Mouse (Mus musculus): ENCODE measurements at regions not wholly inside any gene's neighbourhood (a gene's known extent, or its start where the extent isn't known, plus 50 kb on each side); places are given as distances from the start of the nearest gene placed in this dataset.

GRCm38 (mm10) chr9:41365251-41365650, 203.8 kb upstream of the Ubash3b start:
- DNase-seq, result no peak

GRCm38 (mm10) chr9:41364442-41365250, 203.1 kb upstream of the Ubash3b start:
- DNase-seq, result no peak

DNA sequence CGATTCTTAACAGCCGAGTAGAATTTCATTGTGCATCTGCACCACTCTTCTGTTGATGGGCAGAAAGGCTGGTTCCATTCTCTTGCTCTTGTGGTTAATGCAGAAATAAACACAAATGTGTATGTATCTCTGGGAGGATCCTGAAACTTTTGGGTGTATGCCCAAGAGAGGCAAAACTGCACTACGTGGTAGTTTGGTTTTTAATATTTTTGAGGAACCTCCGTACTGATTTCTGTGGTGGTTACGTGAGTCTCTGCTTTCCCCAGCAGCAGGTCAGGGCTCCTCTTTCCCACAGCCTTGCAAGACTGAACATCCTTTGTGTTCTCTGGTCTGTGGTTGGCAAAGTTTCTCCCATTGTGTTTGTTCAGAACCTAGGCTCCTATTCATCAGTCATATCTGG, 198.9 kb upstream of the Ubash3b start:
- no peak for DNase-seq

GRCm38 (mm10) chr9:41359286-41359685, 197.8 kb upstream of the Ubash3b start:
- DNase-seq, result no peak

DNA sequence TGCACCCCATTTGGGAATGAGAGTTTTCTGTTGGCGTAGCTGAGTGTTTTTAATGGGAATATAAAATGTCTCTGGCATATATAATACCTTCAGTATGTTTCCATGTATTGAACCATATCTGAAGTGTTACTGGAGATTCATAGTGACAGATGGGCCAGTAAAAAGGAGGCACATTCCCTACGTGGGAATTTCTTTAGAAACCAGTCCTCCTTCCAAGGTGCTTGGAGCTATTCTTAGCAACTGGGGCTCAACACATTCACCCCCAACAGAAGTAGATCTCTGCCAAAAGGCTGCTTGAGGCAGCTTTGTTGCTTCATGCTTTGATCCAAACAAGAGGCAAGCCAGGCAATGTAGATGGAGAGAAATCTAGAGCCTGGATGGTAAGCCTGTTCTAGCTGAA, 183.8 kb upstream of the Ubash3b start:
- DNase-seq, result peak; percentile 22

- DNase-seq, result no peak
Measured at GRCm38 (mm10) chr9:41337375-41337774, 175.9 kb upstream of the Ubash3b start.

GRCm38 (mm10) chr9:41336801-41337200, 175.3 kb upstream of the Ubash3b start:
- DNase-seq, result no peak

- DNase-seq, result no peak
Measured at GRCm38 (mm10) chr9:41334462-41335241, 173.2 kb upstream of the Ubash3b start.

GRCm38 (mm10) chr9:41333526-41333925, 172.0 kb upstream of the Ubash3b start:
- no peak for DNase-seq

DNA sequence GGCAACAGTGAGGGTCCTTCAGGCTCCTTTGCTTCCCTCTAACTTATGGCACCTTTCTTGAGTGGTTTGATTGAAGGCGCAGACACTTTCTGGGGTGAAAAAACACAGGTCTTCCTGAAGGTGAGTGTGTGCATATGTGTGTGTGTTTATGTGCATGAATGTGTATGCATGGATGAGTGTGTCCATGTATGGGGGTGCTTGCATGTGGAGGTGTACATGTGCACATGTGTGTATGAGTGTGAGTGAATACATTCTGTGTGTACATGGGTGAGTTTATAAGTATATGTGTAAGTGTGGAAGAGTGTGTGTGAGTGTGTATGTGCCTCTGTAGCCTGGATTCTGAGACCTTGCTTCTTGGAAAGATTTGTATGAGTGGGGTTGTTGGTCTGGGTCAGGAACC, 167.5 kb upstream of the Ubash3b start:
- no peak for DNase-seq

GRCm38 (mm10) chr9:41328480-41328879, 167.0 kb upstream of the Ubash3b start:
- no peak for DNase-seq

DNA sequence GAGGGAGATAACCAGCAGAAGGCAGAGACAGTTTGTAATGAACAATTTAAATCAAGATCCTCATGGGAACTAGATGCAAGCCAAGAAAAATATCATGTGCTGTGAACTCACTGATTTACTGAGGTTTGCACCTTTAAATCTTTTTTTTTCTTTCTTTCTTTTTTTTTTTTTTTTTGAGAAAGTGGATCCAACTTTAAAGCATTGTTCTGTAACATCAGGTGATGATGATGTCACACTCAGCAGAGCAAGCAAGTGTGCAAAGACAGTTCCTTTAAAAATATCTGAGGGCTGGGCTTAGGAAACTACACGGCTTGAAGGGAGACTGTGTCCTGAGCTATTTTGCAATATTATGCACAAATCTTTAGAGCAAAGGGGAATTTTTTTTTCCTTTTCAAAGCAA, 166.6 kb upstream of the Ubash3b start:
- no peak for DNase-seq

DNA sequence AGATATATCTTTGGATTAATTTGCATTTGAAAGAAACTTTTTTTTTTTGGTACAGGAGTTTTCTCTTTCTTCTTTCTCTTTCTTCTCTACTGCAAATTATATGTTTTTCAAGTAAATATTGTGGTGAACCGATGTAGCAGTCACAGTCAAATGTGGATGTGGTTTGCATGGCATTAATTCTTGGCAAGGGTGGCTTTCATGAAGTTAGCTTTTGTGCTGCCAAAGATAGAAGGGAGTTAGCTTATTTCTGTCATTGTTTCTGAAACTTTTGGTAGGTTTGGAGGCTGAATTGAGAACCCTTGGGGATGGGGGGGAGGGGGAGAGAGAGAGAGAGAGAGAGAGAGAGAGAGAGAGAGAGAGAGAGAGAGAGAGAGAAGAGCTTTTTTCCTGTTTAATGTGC, 166.1 kb upstream of the Ubash3b start:
- DNase-seq, result no peak

DNA sequence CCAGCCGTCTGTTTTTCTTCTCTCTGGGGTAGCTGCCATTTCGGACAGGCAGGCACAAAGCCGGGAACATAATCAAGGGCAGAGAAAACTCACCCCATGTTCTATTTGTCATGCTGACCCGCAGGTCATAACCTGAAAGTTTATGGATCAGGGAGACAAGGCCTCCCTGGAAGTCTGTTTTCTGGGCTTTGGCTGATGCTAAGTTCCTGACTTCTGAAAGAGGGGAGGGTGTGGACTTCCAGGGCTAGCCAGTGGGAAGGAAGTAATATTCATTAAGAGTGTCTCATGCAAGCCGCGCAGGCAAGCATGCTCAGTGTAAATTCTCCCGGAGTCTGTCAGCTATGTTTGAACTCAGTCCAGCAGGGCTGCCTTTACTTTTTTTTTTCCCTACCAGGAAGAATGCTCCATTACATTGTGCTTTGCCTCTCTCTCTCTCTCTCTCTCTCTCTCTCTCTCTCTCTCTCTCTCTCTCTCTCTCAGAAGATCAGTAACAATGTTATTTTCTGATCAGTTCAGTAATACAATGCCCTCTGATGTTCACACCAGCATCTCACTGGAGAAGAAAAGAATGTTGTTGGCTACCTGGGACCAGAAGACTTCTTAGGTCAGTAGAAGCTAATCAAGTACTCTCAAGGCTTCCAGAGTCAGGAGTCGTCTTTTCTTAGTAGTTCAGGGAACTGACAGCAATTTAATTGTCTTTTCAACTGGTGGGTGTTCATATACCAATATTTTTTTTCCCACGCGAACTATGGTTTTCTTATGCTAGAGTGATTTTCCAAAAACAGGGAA, 165.5 kb upstream of the Ubash3b start:
- DNase-seq, result no peak

DNA sequence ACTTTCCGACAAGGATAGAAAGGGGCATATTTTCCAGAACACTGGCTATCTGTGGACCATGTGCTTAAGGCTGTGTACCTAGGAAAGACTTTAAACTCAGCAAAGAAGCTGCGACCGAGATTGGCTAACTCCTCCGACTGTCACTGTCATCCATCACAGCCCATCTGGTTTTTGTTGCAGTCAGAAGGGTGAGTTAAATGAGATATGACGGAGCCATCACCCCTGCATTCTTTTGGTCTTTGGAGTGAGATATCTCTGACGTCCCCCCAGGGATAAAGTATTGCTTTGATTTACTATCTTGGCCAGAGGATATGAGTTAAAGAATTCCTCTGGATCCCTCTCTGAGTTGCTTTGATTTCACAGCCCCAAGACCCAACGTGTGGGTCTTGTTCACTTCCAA, 160.0 kb upstream of the Ubash3b start:
- no peak for DNase-seq

GRCm38 (mm10) chr9:41319066-41319465, 157.6 kb upstream of the Ubash3b start:
- DNase-seq, result no peak

- DNase-seq, result no peak
Measured at GRCm38 (mm10) chr9:41306229-41306628, 144.7 kb upstream of the Ubash3b start.

DNA sequence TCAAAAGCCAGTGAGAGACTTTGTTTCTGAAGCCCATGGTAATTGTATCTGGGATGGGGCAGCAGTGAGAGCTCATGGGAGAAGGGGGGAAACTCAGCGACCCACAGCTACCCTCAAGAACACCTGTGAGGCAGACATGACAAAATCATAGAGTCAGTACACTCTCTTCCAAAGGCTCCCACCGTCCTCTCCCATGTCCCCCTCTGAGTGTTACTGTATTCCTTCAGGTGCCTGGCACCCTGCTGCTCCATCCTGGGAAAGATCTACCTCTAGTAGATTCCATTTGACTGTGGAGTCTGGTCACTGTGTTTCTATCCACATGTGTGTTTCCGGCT, 142.0 kb upstream of the Ubash3b start:
- DNase-seq, result no peak

DNA sequence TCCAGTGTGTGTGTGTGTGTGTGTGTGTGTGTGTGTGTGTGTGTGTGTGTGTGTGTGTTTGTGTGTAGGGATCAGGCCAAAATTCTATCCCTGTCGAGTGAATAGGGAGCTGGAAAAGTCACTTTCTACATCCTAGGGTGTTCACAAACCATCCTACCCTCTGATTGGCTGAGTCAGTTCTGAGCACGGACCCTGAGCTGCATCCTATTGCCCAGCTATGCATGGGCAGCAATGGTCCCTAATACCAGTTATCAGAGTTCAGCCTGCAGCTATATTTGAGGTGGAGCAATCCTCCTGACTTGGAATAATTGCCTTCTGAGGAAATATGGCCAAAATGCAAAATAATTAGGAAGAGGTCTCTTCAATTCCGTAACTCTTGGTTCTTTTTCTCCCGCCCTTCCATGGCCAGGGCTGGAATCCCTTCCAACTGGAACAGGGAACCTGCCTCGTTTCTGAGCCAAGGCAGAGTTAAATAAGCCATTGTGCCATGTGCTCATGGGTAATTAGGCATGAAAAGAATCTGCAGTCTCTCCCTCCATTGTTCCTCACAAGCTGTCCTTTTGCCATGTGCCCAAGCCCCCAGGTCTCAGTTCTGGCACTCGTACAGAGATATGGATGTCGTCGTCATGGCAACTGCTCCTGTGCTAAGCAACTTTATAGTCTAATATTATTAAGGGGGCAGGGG, 141.5 kb upstream of the Ubash3b start:
- no peak for DNase-seq

GRCm38 (mm10) chr9:41286145-41286468, 124.6 kb upstream of the Ubash3b start:
- DNase-seq, result no peak

DNA sequence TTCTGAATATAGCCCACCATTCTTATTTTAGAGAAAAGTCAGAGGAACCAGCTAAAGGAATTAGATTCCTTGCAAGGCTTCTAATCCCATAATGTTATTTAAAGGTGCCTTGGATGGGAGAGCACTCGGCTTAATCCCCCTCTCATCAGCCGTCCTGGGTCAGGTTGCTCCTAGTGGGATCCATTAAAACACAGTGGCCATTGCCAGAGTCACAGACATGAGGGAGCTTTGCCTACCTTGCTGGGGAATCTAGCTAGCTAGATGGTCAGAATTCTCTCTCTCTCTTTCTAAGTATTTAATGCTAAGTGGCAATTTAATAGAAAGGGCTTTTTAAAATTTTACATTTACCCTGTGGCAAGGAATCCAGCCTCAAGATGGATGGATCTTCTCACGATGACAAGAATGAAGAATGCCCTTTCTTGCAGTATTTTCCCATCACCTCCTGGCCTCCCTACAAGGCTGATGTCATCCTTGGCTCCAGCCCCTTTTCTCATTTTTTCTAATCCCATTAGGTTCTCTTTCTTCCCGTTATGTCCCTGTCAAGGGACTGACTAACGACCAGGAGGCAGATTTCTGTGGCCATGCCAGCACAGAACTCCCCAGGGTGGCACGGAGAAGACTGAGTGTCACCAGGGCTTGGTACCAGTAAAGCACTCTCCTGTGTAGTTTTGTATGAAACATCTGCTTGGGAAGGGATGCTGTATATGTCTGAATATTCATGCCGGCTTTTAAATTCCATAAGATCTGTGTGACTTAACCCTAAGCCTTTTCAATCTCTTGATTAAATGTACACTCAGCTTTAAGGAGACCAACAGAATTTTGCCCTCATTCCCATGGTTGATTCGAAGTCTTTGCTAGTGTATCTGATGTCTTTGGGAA, 124.0 kb upstream of the Ubash3b start:
- DNase-seq, result no peak

DNA sequence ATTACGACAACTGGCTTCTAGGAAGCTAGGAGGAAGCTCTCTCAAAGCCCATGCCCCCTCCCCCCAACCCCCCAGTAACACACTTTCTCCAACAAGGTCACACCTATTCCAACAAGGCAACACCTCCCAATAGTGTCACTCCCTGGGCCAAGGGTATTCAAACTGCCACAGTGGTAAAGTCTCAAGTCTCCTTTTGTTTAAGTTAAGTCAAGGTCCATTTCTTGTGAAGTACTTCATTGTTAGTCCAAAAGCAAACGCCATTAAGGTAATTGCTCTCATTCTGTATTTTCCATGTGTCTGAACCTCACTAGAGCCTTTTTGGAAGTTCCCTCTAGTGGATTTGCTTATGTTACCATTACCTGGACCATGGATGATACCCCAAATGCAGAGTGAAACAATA, 116.2 kb upstream of the Ubash3b start:
- DNase-seq, result no peak
